Mouse (Mus musculus): ENCODE results near the gene Cd82.

Gene Cd82

GRCm38 (mm10) chr2:93445237-93445651, 17.7 kb downstream of the Cd82 start:
- DNase-seq (ENCODE audit: low read depth, low spot score) = no peak

GRCm38 (mm10) chr2:93444280-93444679, 18.7 kb downstream of the Cd82 start:
- DNase-seq (ENCODE audit: low read depth, low spot score) = no peak

DNA sequence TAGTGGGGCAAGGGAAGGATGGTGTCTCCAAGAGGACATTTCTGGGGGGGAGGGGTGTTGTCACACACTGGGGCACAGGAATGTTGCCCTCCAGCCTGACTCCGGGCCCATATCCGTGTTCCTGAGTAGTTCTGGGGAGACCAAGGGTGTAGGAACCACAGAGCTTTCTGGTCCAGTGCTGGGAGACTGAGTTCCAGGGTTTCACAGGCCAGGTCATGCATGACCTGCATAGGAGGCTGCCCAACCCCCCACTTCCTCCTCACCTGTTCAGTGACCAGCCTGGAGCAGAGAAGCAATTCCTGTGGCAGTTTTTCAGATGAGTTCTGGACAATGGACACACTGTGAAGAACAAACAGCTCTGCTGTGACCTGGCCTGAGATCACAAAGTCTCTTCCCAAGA, 19.8 kb downstream of the Cd82 start:
- DNase-seq (ENCODE audit: low read depth, low spot score) = no peak

DNA sequence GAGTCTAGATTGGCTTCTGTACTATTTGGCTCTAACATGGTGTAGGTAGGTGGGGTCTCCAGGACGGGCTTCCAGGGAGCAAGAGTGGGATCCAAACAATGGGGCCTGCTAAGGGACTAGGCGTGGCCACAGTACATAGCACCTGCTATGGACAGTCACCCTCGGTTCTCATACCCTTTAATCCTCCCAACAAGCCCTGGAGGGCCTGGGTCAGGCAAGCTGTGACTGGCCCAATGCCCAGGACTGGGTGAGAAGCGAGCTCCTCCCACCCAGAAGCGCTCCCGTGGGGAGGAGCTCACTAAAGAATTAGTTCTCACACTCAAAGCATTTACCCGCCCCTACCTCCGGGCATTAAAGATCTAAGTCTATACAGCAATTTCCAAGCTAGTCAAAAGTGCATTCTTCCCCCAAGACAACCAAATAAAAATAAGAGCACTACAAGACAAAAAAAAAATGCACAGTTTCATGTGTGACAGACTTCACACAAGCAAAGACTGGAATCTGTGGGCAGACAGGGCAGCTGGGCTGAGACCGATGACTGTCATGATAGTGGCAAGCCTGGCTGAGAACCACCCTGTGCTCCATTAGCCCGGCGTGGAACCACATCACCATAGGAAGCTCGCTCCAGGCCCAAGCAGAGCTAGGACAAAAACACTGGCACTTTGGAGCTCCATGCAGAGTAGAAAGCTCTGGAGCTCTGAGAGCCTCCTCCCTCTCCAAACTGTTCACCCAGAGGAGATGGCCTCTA, 23.0 kb downstream of the Cd82 start:
- DNase-seq (ENCODE audit: low read depth, low spot score) = no peak

GRCm38 (mm10) chr2:93439352-93439771, 23.6 kb downstream of the Cd82 start:
- DNase-seq (ENCODE audit: low read depth, low spot score) = no peak

GRCm38 (mm10) chr2:93438335-93438734, 24.6 kb downstream of the Cd82 start:
- DNase-seq (ENCODE audit: low read depth, low spot score) = no peak

DNA sequence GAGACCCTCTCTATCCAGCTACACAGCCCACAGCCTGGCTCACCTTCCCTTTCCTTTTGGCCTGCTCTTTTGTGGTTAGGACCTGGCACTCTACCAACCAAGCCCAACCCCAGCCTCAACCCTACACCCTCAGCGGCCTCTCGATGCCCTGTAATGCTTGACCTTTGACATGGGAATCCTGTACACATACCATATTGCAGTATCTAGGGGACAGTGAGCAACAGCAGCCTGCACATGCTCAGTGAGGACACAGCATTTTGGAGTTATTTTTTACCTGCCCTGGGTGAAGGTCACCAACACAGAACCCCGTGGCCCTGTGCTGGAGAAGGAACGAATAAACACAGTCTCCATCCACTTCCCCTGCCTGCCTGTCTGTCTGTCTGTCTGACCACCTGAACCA, 27.4 kb downstream of the Cd82 start:
- no peak for DNase-seq (ENCODE audit: low read depth, low spot score)

- DNase-seq (ENCODE audit: low read depth, low spot score) = no peak
These were observed 28.0 kb downstream of the Cd82 start for GRCm38 (mm10) chr2:93434896-93435295.

DNA sequence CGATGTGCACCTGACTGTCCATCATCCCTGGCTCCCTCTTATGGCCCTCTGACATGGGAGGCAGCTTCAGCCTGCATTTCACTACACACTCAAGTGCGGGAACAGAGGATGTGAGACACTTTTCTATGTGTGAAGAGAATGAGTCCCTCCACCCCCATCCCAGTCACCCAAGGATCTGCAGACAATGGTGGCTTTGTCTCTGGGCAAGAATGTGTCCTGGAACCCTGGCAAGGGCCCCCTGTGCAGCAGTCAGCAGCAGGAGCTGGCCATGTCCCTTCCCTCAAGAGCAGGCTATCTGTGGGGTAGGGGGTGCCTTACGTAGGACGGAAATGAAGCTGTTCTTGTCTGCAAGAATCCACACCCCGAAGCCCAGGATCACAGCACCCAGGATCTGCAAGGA, 29.4 kb downstream of the Cd82 start:
- DNase-seq (ENCODE audit: low read depth, low spot score) = no peak

- no peak for DNase-seq (ENCODE audit: low read depth, low spot score)
These were observed 30.1 kb downstream of the Cd82 start for GRCm38 (mm10) chr2:93432600-93433389.

GRCm38 (mm10) chr2:93431575-93432325, 31.2 kb downstream of the Cd82 start:
- DNase-seq (ENCODE audit: low read depth, low spot score) = no peak

DNA sequence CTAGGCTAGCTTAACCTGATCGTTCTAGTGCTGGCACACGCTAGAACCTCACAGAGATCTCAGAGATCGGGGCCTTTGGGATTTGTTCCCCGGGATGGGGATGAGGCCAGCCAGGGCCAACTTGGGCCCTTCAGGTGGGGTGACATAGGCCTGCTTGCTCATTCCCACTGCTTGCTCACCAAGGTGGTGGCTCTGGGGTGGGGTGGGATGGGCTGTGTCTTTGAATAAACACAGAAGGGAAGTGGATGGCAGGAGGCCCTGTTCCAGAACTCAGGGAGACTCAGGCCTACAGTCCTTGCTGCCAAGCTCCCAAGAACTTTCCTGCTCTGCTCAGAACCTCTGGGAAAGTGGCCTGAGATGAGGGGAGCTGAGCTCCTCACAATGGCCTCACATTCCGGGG, 31.9 kb downstream of the Cd82 start:
- no peak for DNase-seq (ENCODE audit: low read depth, low spot score)

- DNase-seq (ENCODE audit: low read depth, low spot score) = no peak
These were observed 34.9 kb downstream of the Cd82 start for GRCm38 (mm10) chr2:93428004-93428531.

- no peak for DNase-seq (ENCODE audit: low read depth, low spot score)
These were observed 35.8 kb downstream of the Cd82 start for GRCm38 (mm10) chr2:93427000-93427715.

DNA sequence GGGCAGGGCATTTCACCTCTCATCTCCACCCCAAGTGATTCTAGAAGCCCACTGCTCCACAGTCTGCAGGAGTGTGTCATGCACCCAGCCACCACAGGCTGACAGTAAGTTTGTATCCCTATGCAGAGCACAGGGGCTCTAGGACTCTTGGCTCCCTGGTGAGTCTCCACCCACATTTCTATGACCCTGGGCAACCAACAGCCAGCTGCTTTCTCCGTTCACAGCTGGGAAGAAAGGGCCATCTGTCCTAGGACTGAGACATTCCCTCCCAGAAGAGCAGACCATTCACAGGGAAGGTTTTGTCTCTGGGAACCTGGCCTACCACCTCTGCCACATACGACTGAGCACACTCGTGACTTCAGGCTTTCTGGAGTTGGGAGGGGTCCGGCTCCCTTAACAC, 37.1 kb downstream of the Cd82 start:
- no peak for DNase-seq (ENCODE audit: low read depth, low spot score)

GRCm38 (mm10) chr2:93424307-93424984, 38.5 kb downstream of the Cd82 start:
- DNase-seq (ENCODE audit: low read depth, low spot score) = no peak

DNA sequence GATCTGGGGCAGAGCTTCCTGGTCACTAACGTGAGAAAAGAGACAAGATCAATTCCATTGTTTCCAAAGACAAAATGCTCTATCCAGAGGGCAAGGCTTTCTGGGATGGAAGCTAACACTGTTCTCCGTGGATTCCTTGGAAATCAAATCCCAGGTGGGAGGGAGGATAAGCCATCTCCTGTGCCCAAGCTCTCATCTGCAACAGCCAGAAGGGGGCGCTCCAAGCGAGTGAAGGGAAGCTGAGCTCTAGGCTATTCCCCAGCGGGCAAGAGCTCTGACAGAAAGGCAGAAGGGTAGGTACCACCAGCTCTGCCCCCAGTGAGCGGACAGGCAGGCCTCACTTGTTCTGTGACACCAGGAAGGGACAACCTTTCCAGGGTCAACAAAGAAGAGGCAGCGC, 41.6 kb downstream of the Cd82 start:
- peak; percentile 79 for DNase-seq (ENCODE audit: low read depth, low spot score)

GRCm38 (mm10) chr2:93419971-93420370, 43.0 kb downstream of the Cd82 start:
- DNase-seq (ENCODE audit: low read depth, low spot score) = no peak

DNA sequence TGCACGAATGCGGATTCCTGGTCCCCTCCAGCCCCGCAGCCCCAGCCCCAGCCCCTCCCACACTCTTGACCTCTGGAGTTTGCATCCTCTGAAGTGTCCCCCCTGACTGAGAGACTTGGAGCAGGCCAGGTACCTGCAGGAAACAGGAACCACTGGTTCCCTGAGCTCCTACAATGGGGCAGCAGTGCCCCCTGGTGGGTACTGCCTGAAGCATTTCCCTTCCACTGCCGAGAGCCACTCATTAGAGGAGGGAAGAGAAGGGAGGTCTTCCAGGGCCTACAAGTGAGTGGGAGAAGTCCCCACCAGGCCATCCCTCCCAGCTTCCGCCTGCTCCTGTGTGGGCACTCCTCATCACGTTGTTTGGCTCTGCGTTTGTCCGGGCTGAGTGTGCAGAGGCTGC, 44.5 kb downstream of the Cd82 start:
- DNase-seq (ENCODE audit: low read depth, low spot score) = peak; percentile 81

GRCm38 (mm10) chr2:93416874-93417709, 45.8 kb downstream of the Cd82 start:
- DNase-seq (ENCODE audit: low read depth, low spot score) = peak; percentile 51
